Mouse (Mus musculus): ENCODE data around the gene Klrc2. TPM values are rescaled to one million over a fixed set of nuclear protein-coding genes. Genes with fewer than 3 reads are reported as not detected.

Klrc2 gene
- polyA plus RNA-seq (2014; fragmentation: Illumina TruSeq; extraction: RNeasy Lipid Tissue Mini Kit (QIAGEN cat#74804)): 0.37 TPM

GRCm38 (mm10) chr6:129660589-129660988 is at the start of gene Klrc2:
Gene Klrc2, minus strand, starts transcription at chr6:129660689.

DNA sequence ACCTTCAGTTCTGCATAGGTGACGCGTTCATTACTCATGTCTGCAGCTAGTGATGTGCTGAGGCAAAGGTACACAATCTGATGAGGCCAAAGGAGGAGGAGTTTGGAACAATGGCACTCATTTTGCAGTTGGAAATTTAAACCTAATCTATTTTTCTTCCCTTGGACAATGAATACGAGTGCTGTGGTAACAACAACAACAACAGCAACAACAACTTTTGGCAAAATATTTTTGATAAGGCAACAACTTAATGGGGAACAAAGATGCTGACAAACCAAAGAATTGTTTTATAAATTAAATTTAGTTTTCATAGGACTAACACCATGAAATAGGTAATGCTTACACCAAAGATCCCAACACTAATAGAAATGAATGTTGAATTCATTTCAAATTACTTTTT is 18.4 kb upstream of the Klrc2 start, which contains the start of gene Klrc1:
TSS of gene Klrc1 (minus strand) at position 101 of the 400 bp plus-strand sequence.

GRCm38 (mm10) chr6:129643237-129643636 is 17.3 kb downstream of the Klrc2 start, which contains the start of gene Klrc3:
Gene Klrc3, minus strand, starts transcription at chr6:129643337.

DNA sequence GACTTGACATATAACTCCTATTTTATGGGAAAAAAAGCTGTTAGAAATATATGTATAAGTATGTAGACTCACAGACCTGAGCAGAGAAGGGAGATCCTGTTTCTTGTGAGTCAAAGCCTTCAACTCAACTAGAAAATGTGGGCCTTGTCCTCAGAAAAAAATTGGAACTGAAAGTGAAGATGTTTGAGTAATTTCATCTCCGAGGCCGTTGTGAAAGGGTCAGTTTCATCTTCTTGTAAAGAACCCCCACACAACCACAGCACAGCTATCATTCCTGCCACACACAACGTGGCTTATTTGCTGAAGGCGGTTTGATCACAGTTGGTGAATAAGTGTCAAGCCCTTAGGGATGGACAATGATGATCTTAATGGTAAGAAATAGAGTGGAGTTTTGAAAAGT is 36.8 kb downstream of the Klrc2 start, which contains the start of gene Klrk1:
TSS of gene Klrk1 (minus strand) at position 130 of the 400 bp plus-strand sequence.

Other genes starting within 250 kb of the Klrc2 start
- gene Clec1a, start 208.7 kb downstream of the Klrc2 start, polyA plus RNA-seq (2014; fragmentation: Illumina TruSeq; extraction: RNeasy Lipid Tissue Mini Kit (QIAGEN cat#74804)): 52.7 TPM
- 0.48 TPM for gene Olr1, start 153.5 kb downstream of the Klrc2 start, polyA plus RNA-seq (2014; fragmentation: Illumina TruSeq; extraction: RNeasy Lipid Tissue Mini Kit (QIAGEN cat#74804))
- not detected for gene Tmem52b, start 148.1 kb downstream of the Klrc2 start, polyA plus RNA-seq (2014; fragmentation: Illumina TruSeq; extraction: RNeasy Lipid Tissue Mini Kit (QIAGEN cat#74804))
- 40.3 TPM for gene Gabarapl1, start 127.5 kb downstream of the Klrc2 start, polyA plus RNA-seq (2014; fragmentation: Illumina TruSeq; extraction: RNeasy Lipid Tissue Mini Kit (QIAGEN cat#74804))
- gene Klre1, start 82.8 kb downstream of the Klrc2 start, polyA plus RNA-seq (2014; fragmentation: Illumina TruSeq; extraction: RNeasy Lipid Tissue Mini Kit (QIAGEN cat#74804)): 1.0 TPM
- 5.4 TPM for gene Klrd1, start 68.9 kb downstream of the Klrc2 start, polyA plus RNA-seq (2014; fragmentation: Illumina TruSeq; extraction: RNeasy Lipid Tissue Mini Kit (QIAGEN cat#74804))
- 4.9 TPM for gene Klrk1, start 36.8 kb downstream of the Klrc2 start, polyA plus RNA-seq (2014; fragmentation: Illumina TruSeq; extraction: RNeasy Lipid Tissue Mini Kit (QIAGEN cat#74804))
- gene Klrc3, start 17.4 kb downstream of the Klrc2 start, polyA plus RNA-seq (2014; fragmentation: Illumina TruSeq; extraction: RNeasy Lipid Tissue Mini Kit (QIAGEN cat#74804)): not detected
- 0.43 TPM for gene Klrc1, start 18.3 kb upstream of the Klrc2 start, polyA plus RNA-seq (2014; fragmentation: Illumina TruSeq; extraction: RNeasy Lipid Tissue Mini Kit (QIAGEN cat#74804))
- 1.1 TPM for gene Klri1, start 56.4 kb upstream of the Klrc2 start, polyA plus RNA-seq (2014; fragmentation: Illumina TruSeq; extraction: RNeasy Lipid Tissue Mini Kit (QIAGEN cat#74804))
- 0.48 TPM for gene Klri2, start 79.8 kb upstream of the Klrc2 start, polyA plus RNA-seq (2014; fragmentation: Illumina TruSeq; extraction: RNeasy Lipid Tissue Mini Kit (QIAGEN cat#74804))
- not detected for gene Gm156, start 123.6 kb upstream of the Klrc2 start, polyA plus RNA-seq (2014; fragmentation: Illumina TruSeq; extraction: RNeasy Lipid Tissue Mini Kit (QIAGEN cat#74804))
- gene Gm17631, start 202.0 kb upstream of the Klrc2 start, polyA plus RNA-seq (2014; fragmentation: Illumina TruSeq; extraction: RNeasy Lipid Tissue Mini Kit (QIAGEN cat#74804)): not detected
- gene Klra17, start 216.0 kb upstream of the Klrc2 start, polyA plus RNA-seq (2014; fragmentation: Illumina TruSeq; extraction: RNeasy Lipid Tissue Mini Kit (QIAGEN cat#74804)): 0.80 TPM

All from ovary, adult 10 weeks (tissue).